Mouse (Mus musculus): ENCODE results near the gene Smg5. TPM values are rescaled to one million over a fixed set of nuclear protein-coding genes. Genes with fewer than 3 reads are reported as not detected.
"Not testable (repeated sequence)": the region's sequence is repeated elsewhere in the genome, so short reads cannot be mapped to it uniquely, and the experiment has no call there.

Smg5 gene
- polyA plus RNA-seq, 1 experiment from 2014 or later = 63.1 TPM

DNA sequence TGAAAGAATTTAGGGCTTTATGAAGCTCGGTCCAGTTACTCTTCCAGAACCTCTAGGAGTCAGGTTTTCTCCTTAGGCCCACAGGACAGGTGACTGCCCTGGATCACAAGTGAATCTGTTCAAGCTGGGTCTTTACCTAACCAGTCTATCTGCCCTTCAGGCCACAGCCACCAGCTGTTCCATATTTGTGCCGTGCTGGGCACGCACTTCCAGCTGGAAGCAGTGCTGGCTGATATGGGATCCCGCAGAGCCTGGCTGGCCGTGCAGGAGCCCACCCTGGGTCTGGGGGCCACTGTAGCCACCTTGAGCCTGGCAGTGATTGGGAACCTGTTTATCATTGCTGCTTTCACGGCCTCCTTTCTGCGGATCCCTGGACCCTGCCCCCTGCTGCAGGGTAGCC, 40.6 kb downstream of the Smg5 start:
- H3K27me3 ChIP-seq; H3K9me3 ChIP-seq (replicated peaks); H3K4me1 ChIP-seq; H3K36me3 ChIP-seq: not testable (repeated sequence)
- 26% methylated on average over 7 of the region's 7 CpGs for WGBS
- 0 out of 2 replicates have a peak overlapping the region, but pooled peaks have one; percentile 26 for H3K9ac ChIP-seq
- peak overlapping the region; percentile 50 for H3K4me2 ChIP-seq
- H3K4me3 ChIP-seq (replicated peaks) = peak overlapping the region; percentile 20
- peak; percentile 16; the same call in 1 of the 2 replicates for ATAC-seq (replicated peaks; ENCODE audit: low FRiP score)
- H3K27ac ChIP-seq = peak overlapping the region; percentile 85

DNA sequence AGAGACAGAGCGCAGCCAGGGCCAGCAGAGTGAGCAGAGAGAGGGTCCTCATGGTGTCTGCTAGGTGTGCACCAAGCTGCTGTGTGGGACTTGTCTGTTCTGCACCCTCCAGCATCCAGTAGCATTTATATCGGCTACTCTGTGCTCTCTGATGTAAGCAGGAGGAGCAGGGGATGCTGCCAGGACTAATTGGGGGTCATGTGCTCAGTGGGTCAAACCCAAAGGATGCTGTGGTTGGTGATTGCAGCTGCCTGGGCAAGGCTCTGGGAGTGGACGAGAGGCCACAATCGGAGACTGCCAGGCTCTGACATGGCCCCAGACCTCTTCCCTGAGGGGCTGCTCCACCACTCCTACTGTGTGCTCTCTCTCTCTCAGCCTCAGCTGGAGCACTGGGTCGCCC, 42.5 kb downstream of the Smg5 start, which contains the start of gene Bglap2:
Bglap2 (minus strand) TSS at position 101 of the 400 bp plus-strand sequence.
- ATAC-seq (replicated peaks; ENCODE audit: low FRiP score); H3K9ac ChIP-seq; H3K9me3 ChIP-seq (replicated peaks); H3K27me3 ChIP-seq; H3K4me2 ChIP-seq; H3K4me3 ChIP-seq (replicated peaks); H3K36me3 ChIP-seq; H3K27ac ChIP-seq; H3K4me1 ChIP-seq: not testable (repeated sequence)
- 77% methylated on average over 5 of the region's 5 CpGs for WGBS

DNA sequence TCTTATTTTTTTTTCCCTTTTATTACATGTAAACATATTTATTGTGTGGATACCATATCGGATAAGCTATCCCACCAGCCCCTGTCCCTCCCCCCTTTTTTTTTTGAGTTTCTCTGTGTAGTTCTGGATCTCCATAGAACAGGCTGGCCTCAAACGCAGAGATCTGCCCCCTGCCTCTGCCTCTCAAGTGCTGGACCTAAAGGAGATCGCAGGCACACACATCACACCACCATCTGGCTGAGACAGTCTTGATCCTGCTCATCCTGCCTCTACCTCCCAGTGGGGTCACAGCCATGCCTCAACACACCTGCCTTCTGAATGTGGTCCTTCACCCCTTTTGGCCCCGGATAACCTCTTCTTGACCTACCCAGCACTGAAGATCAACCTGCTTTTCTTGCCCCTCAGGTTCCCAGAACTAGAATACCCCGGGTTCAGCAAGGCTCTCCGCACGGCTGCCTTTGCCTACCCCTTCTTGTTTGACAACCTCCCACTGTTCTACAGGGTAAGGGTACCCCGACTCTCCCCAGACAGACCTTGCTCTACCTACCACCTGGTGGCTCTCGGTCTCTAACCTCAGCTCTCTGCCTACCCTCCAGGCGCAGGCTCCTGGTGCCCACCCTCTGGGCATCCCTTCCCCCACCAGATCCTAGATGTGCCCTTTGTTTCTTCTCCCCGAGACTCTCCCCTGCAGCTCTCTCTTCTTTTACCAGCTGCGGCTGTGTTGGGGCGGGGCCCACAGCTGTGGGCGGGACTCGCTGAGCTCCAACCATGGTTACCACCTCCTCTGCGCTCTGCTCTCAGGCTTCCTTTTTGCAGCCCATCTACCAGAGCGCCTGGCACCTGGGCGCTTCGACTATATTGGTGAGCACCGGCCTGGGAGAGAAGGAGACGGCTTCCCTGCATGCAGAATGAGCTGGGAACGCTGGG, 45.6 kb downstream of the Smg5 start:
- not testable (repeated sequence) for H3K9ac ChIP-seq; H3K4me1 ChIP-seq; H3K9me3 ChIP-seq (replicated peaks); H3K27me3 ChIP-seq; H3K36me3 ChIP-seq
- peak overlapping the region; percentile 59 for H3K4me2 ChIP-seq
- peak overlapping the region; percentile 70 for H3K27ac ChIP-seq
- H3K4me3 ChIP-seq (replicated peaks) = peak overlapping the region; percentile 31
- WGBS = 5% methylated on average over 22 of the region's 22 CpGs
- peak; percentile 89 for ATAC-seq (replicated peaks; ENCODE audit: low FRiP score)

DNA sequence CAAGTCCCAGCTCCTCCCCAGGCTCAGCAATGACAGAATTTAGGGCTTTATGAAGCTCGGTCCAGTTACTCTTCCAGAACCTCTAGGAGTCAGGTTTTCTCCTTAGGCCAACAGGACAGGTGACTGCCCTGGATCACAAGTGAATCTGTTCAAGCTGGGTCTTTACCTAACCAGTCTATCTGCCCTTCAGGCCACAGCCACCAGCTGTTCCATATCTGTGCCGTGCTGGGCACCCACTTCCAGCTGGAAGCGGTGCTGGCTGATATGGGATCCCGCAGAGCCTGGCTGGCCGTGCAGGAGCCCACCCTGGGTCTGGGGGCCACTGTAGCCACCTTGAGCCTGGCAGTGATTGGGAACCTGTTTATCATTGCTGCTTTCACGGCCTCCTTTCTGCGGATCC, 46.3 kb downstream of the Smg5 start:
- ATAC-seq (replicated peaks; ENCODE audit: low FRiP score) = peak; percentile 27
- not testable (repeated sequence) for H3K27ac ChIP-seq; H3K4me3 ChIP-seq (replicated peaks); H3K36me3 ChIP-seq; H3K9me3 ChIP-seq (replicated peaks); H3K27me3 ChIP-seq; H3K9ac ChIP-seq; H3K4me1 ChIP-seq
- 14% methylated on average over 1 of the region's 7 CpGs for WGBS
- peak overlapping the region; percentile 59 for H3K4me2 ChIP-seq

DNA sequence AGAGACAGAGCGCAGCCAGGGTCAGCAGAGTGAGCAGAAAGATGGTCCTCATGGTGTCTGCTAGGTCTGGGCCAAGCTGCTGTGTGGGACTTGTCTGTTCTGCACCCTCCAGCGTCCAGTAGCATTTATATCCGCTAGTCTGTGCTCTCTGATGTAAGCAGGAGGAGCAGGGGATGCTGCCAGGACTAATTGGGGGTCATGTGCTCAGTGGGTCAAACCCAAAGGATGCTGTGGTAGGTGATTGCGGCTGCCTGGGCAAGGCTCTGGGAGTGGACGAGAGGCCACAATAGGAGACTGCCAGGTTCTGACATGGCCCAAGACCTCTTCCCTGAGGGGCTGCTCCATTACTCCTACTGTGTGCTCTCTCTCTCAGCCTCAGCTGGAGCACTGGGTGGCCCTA, 48.3 kb downstream of the Smg5 start, which contains the start of gene Bglap:
Bglap (minus strand) TSS at position 101 of the 400 bp plus-strand sequence.
- Histone ChIP-seq H3K9me3 (replicated peaks) (no peaks in the 10 kb centered on the region), H3K4me2 (no peak within 1 kb of the TSS), H3K4me3 (replicated peaks) (no peak within 1 kb of the TSS), H3K9ac (no peak within 1 kb of the TSS), H3K27me3 (no peaks in the 10 kb centered on the region), H3K4me1 (peaks cover 8% of the 10 kb centered on the region; the same call in 1 of the 2 replicates), H3K27ac (no peak within 1 kb of the TSS), H3K36me3 (no peaks in the 10 kb centered on the region)
- WGBS = 78% methylated on average over 5 of the region's 5 CpGs
- no peak for ATAC-seq (replicated peaks; ENCODE audit: low FRiP score)

DNA sequence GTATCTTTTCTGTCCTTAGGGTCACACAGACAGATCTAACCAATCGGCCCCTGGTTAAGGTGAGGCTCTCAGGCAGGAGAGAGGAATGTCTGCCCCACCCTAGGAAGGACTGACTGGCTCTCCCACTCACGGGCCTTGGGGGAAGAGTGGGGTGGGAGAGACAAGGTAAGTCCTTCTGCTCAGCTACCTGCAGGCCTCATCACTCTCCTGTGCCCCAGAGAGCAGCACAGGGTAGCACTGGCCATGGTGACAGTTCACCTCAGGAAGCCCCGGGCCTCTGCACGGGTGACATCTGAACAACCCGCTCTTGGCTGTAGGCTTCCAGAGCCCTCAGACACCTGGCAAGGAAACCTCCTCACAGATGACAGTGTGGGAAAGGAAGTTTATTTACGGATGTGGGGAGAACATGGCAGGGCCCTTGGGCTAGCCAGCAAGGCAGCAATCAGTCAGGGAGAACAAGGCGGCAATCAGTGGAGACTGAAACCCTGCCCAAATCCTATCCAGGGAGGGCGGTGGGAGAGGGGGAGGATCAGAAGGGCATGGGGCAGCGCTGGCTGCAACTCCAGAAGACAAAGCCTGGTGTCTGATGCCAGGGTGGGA, 57.8 kb downstream of the Smg5 start:
- no peak overlapping the region for H3K27ac ChIP-seq
- H3K4me1 ChIP-seq = no peaks in the 10 kb centered on the region
- no peak overlapping the region for H3K4me2 ChIP-seq
- no peaks in the 10 kb centered on the region for H3K9me3 ChIP-seq (replicated peaks)
- no peak overlapping the region for H3K9ac ChIP-seq
- peaks cover 54% of the 10 kb centered on the region for H3K36me3 ChIP-seq
- H3K27me3 ChIP-seq = no peaks in the 10 kb centered on the region
- 0 out of 2 replicates have a peak, but pooled peaks have one; percentile 18 for ATAC-seq (replicated peaks; ENCODE audit: low FRiP score)
- 79% methylated on average over 9 of the region's 9 CpGs for WGBS
- H3K4me3 ChIP-seq (replicated peaks) = no peak overlapping the region

DNA sequence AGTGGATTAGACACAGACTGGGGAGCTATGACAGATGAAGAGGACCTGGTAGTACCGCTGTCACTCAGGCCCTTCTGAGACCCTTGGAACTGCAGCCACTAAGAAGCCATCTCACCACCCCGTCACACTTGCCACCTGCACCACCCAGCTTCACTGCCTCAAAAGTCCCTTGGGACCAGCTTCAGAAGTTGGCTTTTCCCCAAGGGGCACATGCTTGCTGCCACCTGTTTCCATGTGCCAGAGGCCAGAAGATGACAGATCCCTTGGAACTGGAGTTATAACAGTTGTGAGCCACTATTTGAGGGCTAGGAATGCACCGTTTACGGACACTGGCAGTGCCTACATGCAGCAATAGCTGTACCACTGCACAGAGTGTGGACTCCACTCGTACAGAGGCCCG, 59.2 kb downstream of the Smg5 start:
- no peak for ATAC-seq (replicated peaks; ENCODE audit: low FRiP score)

DNA sequence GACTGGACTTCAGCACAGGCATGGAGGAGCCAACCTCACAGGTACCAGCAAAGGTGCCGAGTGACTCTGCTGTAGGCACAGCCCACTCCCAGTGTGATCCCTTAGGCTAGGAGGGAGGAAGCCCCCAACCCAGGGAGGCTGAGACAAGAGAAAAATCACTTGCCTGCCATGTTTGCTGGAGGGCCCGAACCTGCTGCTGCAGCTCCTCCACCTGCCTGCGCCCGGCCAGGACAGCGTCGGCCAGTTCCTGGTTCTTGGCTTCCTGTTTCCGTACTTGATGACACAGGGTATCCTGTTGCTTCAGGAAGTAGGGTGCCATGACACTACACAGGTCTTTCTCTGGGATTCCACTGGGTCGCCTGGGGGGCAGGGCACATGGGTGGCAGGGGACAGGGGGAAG, 59.7 kb downstream of the Smg5 start:
- no peaks in the 10 kb centered on the region for H3K4me1 ChIP-seq
- H3K27me3 ChIP-seq = no peaks in the 10 kb centered on the region
- WGBS = 84% methylated on average over 8 of the region's 8 CpGs
- H3K27ac ChIP-seq = no peak overlapping the region
- H3K4me2 ChIP-seq = no peak overlapping the region
- no peak for ATAC-seq (replicated peaks; ENCODE audit: low FRiP score)
- H3K36me3 ChIP-seq = peaks cover 56% of the 10 kb centered on the region
- H3K9me3 ChIP-seq (replicated peaks) = no peaks in the 10 kb centered on the region
- no peak overlapping the region for H3K9ac ChIP-seq
- H3K4me3 ChIP-seq (replicated peaks) = no peak overlapping the region

More for the DNA sequence above, 59.2 kb downstream of the Smg5 start:
- Histone ChIP-seq H3K27ac (no peak overlapping the region), H3K4me1 (no peaks in the 10 kb centered on the region), H3K4me3 (replicated peaks) (no peak overlapping the region), H3K9me3 (replicated peaks) (no peaks in the 10 kb centered on the region), H3K9ac (no peak overlapping the region), H3K27me3 (no peaks in the 10 kb centered on the region), H3K36me3 (peaks cover 58% of the 10 kb centered on the region), H3K4me2 (no peak overlapping the region)
- over 99% methylated on average over 6 of the region's 6 CpGs for WGBS

DNA sequence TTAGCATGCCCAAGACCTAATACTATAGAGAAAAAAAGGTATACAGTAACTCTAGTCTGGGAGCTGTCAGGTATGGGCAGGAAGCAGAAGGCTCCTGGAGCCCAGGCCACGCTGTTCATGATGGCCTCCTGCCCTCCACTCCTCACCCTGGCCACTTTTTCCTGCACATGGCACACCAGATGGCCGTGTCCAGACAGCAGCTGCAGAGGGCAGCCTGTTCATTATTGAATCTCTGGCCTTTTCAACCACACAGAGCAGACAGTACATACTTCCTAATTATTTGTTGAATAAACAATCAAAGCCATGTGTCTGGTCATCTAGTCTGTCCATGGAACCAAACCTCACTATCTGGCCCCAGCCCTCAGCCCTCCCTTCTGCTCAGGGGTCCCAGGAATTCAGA, 62.6 kb downstream of the Smg5 start:
- Histone ChIP-seq H3K36me3 (peaks cover 64% of the 10 kb centered on the region), H3K27me3 (no peaks in the 10 kb centered on the region), H3K9ac (no peak overlapping the region), H3K4me2 (no peak overlapping the region), H3K4me1 (no peaks in the 10 kb centered on the region), H3K4me3 (replicated peaks) (no peak overlapping the region), H3K9me3 (replicated peaks) (no peaks in the 10 kb centered on the region), H3K27ac (no peak overlapping the region)
- 88% methylated on average over 2 of the region's 2 CpGs for WGBS
- ATAC-seq (replicated peaks; ENCODE audit: low FRiP score) = no peak

DNA sequence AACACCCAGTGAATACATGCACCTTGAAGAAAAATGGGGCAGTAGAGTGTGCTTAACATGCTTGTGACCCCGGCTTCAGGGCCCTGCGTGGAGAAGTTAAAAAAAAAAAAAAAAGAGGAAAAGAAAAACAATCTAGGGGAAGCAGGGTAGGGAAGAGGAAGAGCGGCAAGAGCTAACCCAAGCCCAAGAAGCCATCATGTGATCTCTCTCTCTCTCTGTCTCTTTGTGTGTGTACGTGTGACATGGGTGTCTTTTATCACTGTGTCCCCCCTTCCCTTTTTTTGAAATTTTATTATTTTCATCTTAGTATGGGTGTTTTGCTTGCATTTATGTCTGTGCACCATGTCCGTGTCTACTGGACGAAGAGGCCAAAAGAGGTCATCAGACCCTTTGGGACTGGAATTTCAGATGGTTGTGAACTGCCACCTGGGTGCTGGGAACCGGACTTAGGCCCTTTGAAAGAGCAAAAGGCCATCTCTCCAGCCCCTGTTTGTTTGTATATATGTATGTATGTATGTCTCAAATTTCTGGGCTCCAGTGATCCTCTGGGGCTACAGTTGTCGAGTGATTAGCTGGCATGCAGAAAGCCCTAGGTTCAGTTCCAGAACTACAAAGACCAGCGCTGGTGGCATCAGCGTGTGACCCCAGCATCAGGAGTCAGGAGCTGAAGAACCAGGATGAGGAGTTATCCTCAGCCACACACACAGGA, 67.6 kb downstream of the Smg5 start:
- H3K36me3 ChIP-seq = peaks cover 52% of the 10 kb centered on the region
- no peaks in the 10 kb centered on the region for H3K9me3 ChIP-seq (replicated peaks)
- peaks cover 27% of the 10 kb centered on the region for H3K4me1 ChIP-seq
- H3K27me3 ChIP-seq = no peaks in the 10 kb centered on the region
- 83% methylated on average over 10 of the region's 10 CpGs for WGBS
- ATAC-seq (replicated peaks; ENCODE audit: low FRiP score) = no peak
- no peak overlapping the region for H3K4me2 ChIP-seq
- H3K4me3 ChIP-seq (replicated peaks) = no peak overlapping the region
- no peak overlapping the region for H3K9ac ChIP-seq
- no peak overlapping the region for H3K27ac ChIP-seq

DNA sequence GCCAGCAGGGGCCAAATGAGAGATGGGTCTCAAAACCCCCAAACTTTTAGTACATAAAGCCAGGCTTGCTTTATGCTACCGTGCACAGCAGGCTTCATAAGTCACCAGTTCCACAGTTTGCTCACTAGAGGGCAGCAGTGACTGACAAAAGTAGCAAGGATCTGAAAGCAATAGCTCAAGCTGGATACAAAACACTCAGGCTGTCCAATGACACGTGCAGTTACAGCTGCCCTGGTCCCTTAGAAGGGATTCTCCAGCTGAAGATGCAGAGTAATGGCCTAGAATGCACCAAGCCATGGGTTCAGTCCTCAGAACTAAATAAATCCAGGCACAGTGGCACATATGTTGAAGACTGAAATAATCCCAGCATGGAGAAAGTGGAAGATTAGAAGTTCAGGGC, 71.0 kb downstream of the Smg5 start:
- Histone ChIP-seq H3K36me3 (peaks cover 41% of the 10 kb centered on the region), H3K9ac (no peak overlapping the region), H3K27me3 (no peaks in the 10 kb centered on the region), H3K4me1 (peaks cover 42% of the 10 kb centered on the region), H3K4me2 (no peak overlapping the region), H3K27ac (no peak overlapping the region), H3K4me3 (replicated peaks) (no peak overlapping the region), H3K9me3 (replicated peaks) (no peaks in the 10 kb centered on the region)
- WGBS = 0% methylated on average over 2 of the region's 2 CpGs
- no peak for ATAC-seq (replicated peaks; ENCODE audit: low FRiP score)

DNA sequence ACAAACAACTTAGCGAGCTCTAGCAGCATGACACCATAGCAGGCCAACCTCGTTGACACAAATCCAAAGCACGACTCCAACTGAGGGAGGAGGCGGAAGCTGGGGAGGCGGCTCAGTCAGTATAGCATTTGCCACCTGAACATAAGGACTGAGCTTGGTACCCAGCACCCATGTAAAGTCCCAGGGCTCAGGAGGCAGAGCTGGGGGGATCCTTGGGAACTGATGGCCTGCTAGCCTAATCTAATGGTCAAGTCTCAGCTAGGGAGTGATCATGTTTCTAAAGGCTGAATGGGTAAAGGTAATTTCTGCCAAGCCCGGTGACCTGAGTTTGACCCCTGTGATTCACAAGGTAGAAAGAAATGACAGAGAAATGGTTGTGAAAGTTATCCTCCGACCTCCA, 71.5 kb downstream of the Smg5 start:
- 48% methylated on average over 7 of the region's 7 CpGs for whole genome bisulfite sequencing
- peaks cover 41% of the 10 kb centered on the region for H3K36me3 ChIP-seq
- H3K27me3 ChIP-seq = no peaks in the 10 kb centered on the region
- no peaks in the 10 kb centered on the region for H3K9me3 ChIP-seq (replicated peaks)
- ATAC-seq (replicated peaks; ENCODE audit: low FRiP score) = no peak
- H3K4me2 ChIP-seq = no peak overlapping the region
- peaks cover 42% of the 10 kb centered on the region for H3K4me1 ChIP-seq
- no peak overlapping the region for H3K9ac ChIP-seq
- no peak overlapping the region for H3K4me3 ChIP-seq (replicated peaks)
- 0 out of 2 replicates have a peak overlapping the region, but pooled peaks have one; percentile 15 for H3K27ac ChIP-seq
